Mouse (Mus musculus) CH12.LX (cell line): ENCODE data around the gene Myo18a. TPM values are rescaled to one million over a fixed set of nuclear protein-coding genes. Genes with fewer than 3 reads are reported as not detected.

Experiments
- DNase-seq: peaks from one replicate; pipeline ENCODE4 v3.0.0-alpha.2; 2013; ENCODE audit errors: extremely low read depth
- H3K27ac ChIP-seq: 2 replicates; pipeline ENCODE4 v1.5.1; 2012; ENCODE audit warnings: low read depth, mild to moderate bottlenecking, control low read depth, moderate library complexity; ENCODE audit not compliant: insufficient read depth
- H3K27me3 ChIP-seq: replicated peaks from 2 replicates; pipeline ENCODE3; 2012; ENCODE audit warnings: inconsistent platforms
- H3K36me3 ChIP-seq, 2 experiments: replicated peaks in 1 of 2; 2 replicates each; pipeline versions ENCODE3 to v1.6.1; 2012; ENCODE audit warnings: inconsistent platforms in 1 of 2, low read length in 1 of 2, mild to moderate bottlenecking in 1 of 2, mixed read lengths in 1 of 2, moderate library complexity in 1 of 2; ENCODE audit not compliant: control insufficient read depth in 1 of 2, insufficient read depth in 1 of 2
- H3K4me1 ChIP-seq, 2 experiments: 2 replicates each; pipeline ENCODE4 v1.6.1; 2012; ENCODE audit warnings: inconsistent platforms in 1 of 2, moderate library complexity in 1 of 2; ENCODE audit not compliant: insufficient read depth in 2 of 2, control insufficient read depth in 1 of 2
- H3K4me2 ChIP-seq: 2 replicates; pipeline ENCODE4 v1.6.1; 2012; ENCODE audit warnings: low read depth, mild to moderate bottlenecking, control low read depth; ENCODE audit not compliant: poor library complexity, insufficient read depth, severe bottlenecking
- H3K4me3 ChIP-seq, 3 experiments: fragments of 150-350 bp in 1 of 3; sonication (generic) in 1 of 3; replicated peaks in 1 of 3; 2 replicates each; pipeline versions ENCODE3 to v1.5.1; 2011 to 2012; ENCODE audit warnings: low read depth in 2 of 3, low read length in 2 of 3, mild to moderate bottlenecking in 2 of 3, moderate library complexity in 2 of 3, control low read depth in 1 of 3, improper control_type of control experiment in 1 of 3, inconsistent platforms in 1 of 3, mixed read lengths in 1 of 3; ENCODE audit not compliant: poor library complexity in 1 of 3
- H3K79me2 ChIP-seq: replicated peaks from 2 replicates; pipeline ENCODE4 v1.6.1; 2012; ENCODE audit warnings: mild to moderate bottlenecking, moderate library complexity; ENCODE audit not compliant: control insufficient read depth, poor library complexity, insufficient read depth, severe bottlenecking; ENCODE audit errors: extremely low read depth
- H3K9ac ChIP-seq: 2 replicates; pipeline ENCODE4 v1.6.1; 2012; ENCODE audit warnings: low read depth, mild to moderate bottlenecking, control low read depth, moderate library complexity; ENCODE audit not compliant: insufficient read depth
- H3K9me3 ChIP-seq: replicated peaks from 2 replicates; pipeline ENCODE3; 2012; ENCODE audit warnings: low read length, inconsistent platforms, mixed read lengths
- CHD1 ChIP-seq: IDR thresholded peaks from 2 replicates; pipeline ENCODE4 v1.6.1; 2012; ENCODE audit warnings: low read depth, low read length, improper control_type of control experiment, inconsistent platforms
- CHD2 ChIP-seq: IDR thresholded peaks from 2 replicates; pipeline ENCODE4 v1.6.1; 2011; ENCODE audit warnings: low read length, improper control_type of control experiment
- E2F4 ChIP-seq: IDR thresholded peaks from 2 replicates; pipeline ENCODE4 v1.6.1; 2011; ENCODE audit warnings: low read depth, low read length, improper control_type of control experiment; ENCODE audit not compliant: insufficient replicate concordance
- EP300 ChIP-seq: IDR thresholded peaks from 2 replicates; pipeline ENCODE4 v1.6.1; 2011; ENCODE audit warnings: low read length, improper control_type of control experiment
- GABPA ChIP-seq: IDR thresholded peaks from 2 replicates; pipeline ENCODE4 v1.6.1; 2012; ENCODE audit warnings: low read depth, low read length, improper control_type of control experiment, inconsistent platforms; ENCODE audit not compliant: insufficient replicate concordance
- HCFC1 ChIP-seq: IDR thresholded peaks from 2 replicates; pipeline ENCODE4 v1.6.1; 2012; ENCODE audit warnings: low read depth, mild to moderate bottlenecking, inconsistent platforms, low read length, improper control_type of control experiment
- IRF4 ChIP-seq: IDR thresholded peaks from 2 replicates; pipeline ENCODE4 v1.6.1; 2014; ENCODE audit warnings: low read depth, mild to moderate bottlenecking, inconsistent platforms, low read length, improper control_type of control experiment
- JUN ChIP-seq: IDR thresholded peaks from 2 replicates; pipeline ENCODE4 v1.6.1; 2011; ENCODE audit warnings: low read depth, mild to moderate bottlenecking, low read length, improper control_type of control experiment, moderate library complexity; ENCODE audit not compliant: insufficient read depth
- KAT2A ChIP-seq: IDR thresholded peaks from 2 replicates; pipeline ENCODE4 v1.6.1; 2012; ENCODE audit warnings: low read length, improper control_type of control experiment, inconsistent platforms; ENCODE audit not compliant: insufficient replicate concordance
- MAFK ChIP-seq: IDR thresholded peaks from 2 replicates; pipeline ENCODE4 v1.6.1; 2011; ENCODE audit warnings: low read length, improper control_type of control experiment; ENCODE audit not compliant: insufficient replicate concordance
- MAZ ChIP-seq: IDR thresholded peaks from 2 replicates; pipeline ENCODE4 v1.6.1; 2012; ENCODE audit warnings: low read depth, mild to moderate bottlenecking, inconsistent platforms, low read length, improper control_type of control experiment, moderate library complexity
- MEF2A ChIP-seq: IDR thresholded peaks from 2 replicates; pipeline ENCODE4 v1.6.1; 2014; ENCODE audit warnings: low read depth, mild to moderate bottlenecking, inconsistent platforms, low read length, improper control_type of control experiment, borderline replicate concordance
- MXI1 ChIP-seq: IDR thresholded peaks from 2 replicates; pipeline ENCODE4 v1.6.1; 2011; ENCODE audit warnings: mild to moderate bottlenecking, low read depth, low read length, improper control_type of control experiment
- MYC ChIP-seq: IDR thresholded peaks from 2 replicates; pipeline ENCODE4 v1.6.1; 2011; ENCODE audit warnings: low read depth, mild to moderate bottlenecking, improper control_type of control experiment, low read length
- NRF1 ChIP-seq: IDR thresholded peaks from 2 replicates; pipeline ENCODE4 v1.6.1; 2014; ENCODE audit warnings: low read depth, mild to moderate bottlenecking, inconsistent platforms, low read length, improper control_type of control experiment, moderate library complexity
- PAX5 ChIP-seq: IDR thresholded peaks from 2 replicates; pipeline ENCODE4 v1.6.1; 2012; ENCODE audit warnings: low read length, inconsistent platforms, mixed read lengths
- POLR2A ChIP-seq: IDR thresholded peaks from 2 replicates; pipeline ENCODE4 v1.6.1; 2011; ENCODE audit warnings: low read depth, mild to moderate bottlenecking, improper control_type of control experiment, low read length
- POLR2AphosphoS2 ChIP-seq: IDR thresholded peaks from 2 replicates; pipeline ENCODE4 v1.6.1; 2011; ENCODE audit warnings: low read depth, low read length, improper control_type of control experiment
- RAD21 ChIP-seq: IDR thresholded peaks from 2 replicates; pipeline ENCODE4 v1.6.1; 2011; ENCODE audit warnings: low read depth, mild to moderate bottlenecking, low read length, improper control_type of control experiment, moderate library complexity
- RCOR1 ChIP-seq: conservative IDR thresholded peaks from 2 replicates; pipeline ENCODE4 v1.6.1; 2012; ENCODE audit warnings: low read depth, mild to moderate bottlenecking, inconsistent platforms, low read length, improper control_type of control experiment
- SIN3A ChIP-seq: IDR thresholded peaks from 2 replicates; pipeline ENCODE4 v1.6.1; 2012; ENCODE audit warnings: low read length, improper control_type of control experiment, inconsistent platforms
- SMC3 ChIP-seq: IDR thresholded peaks from 2 replicates; pipeline ENCODE4 v1.6.1; 2011; ENCODE audit warnings: low read depth, low read length, improper control_type of control experiment
- USF1 ChIP-seq: IDR thresholded peaks from 2 replicates; pipeline ENCODE4 v1.6.1; 2014; ENCODE audit warnings: low read depth, mild to moderate bottlenecking, inconsistent platforms, low read length, improper control_type of control experiment
- USF2 ChIP-seq: conservative IDR thresholded peaks from 2 replicates; pipeline ENCODE4 v1.6.1; 2011; ENCODE audit warnings: low read depth, low read length, improper control_type of control experiment
- ZC3H11A ChIP-seq: IDR thresholded peaks from 2 replicates; pipeline ENCODE4 v1.6.1; 2012; ENCODE audit warnings: low read depth, mild to moderate bottlenecking, inconsistent platforms, low read length, improper control_type of control experiment
- ZKSCAN1 ChIP-seq: IDR thresholded peaks from 2 replicates; pipeline ENCODE4 v1.6.1; 2012; ENCODE audit warnings: low read depth, inconsistent platforms, low read length, improper control_type of control experiment, borderline replicate concordance
- ZMIZ1 ChIP-seq: IDR thresholded peaks from 2 replicates; pipeline ENCODE4 v1.6.1; 2012; ENCODE audit warnings: low read depth, mild to moderate bottlenecking, inconsistent platforms, low read length, improper control_type of control experiment
- ZNF384 ChIP-seq: IDR thresholded peaks from 2 replicates; pipeline ENCODE4 v1.6.1; 2012; ENCODE audit warnings: low read depth, low read length, improper control_type of control experiment, inconsistent platforms
- dilution Hi-C: fragments of 300-500 bp; cut with MboI; formaldehyde crosslinking; loops from 2 replicates; pipeline ENCODE4 v1.14.3; 2020; ENCODE audit warnings: low sequenced_read_pairs; ENCODE audit not compliant: extremely low pct_unique_long_range_greater_than_20kb, extremely low pct_ligation_motif_present
- in situ Hi-C: fragments of 300-500 bp; cut with MboI; formaldehyde crosslinking; loops from 3 replicates; pipeline ENCODE4 v1.14.3; 2019; ENCODE audit warnings: low sequenced_read_pairs, low pct_ligation_motif_present, low pct_unique_long_range_greater_than_20kb, mixed read lengths
- polyA plus RNA-seq: library from polyadenylated mRNA; unstranded; fragments of >175 nt; gene quantifications from 2 replicates; pipeline ENCODE4 v1.2.1, GENCODE M21; 2012; ENCODE audit warnings: low read depth; ENCODE audit not compliant: insufficient read length
- total RNA-seq, 2 experiments: library from RNA; depleted of rRNA; stranded (reverse); fragments of 300-350 nt in 1 of 2; fragments of >200 nt in 1 of 2; gene quantifications; 2 replicates each; pipeline ENCODE4 v1.2.3; 2012 to 2014

The Myo18a gene
- total and polyA plus RNA-seq, 3 experiments: 6.3 to 24.8 (median 16.8) TPM

DNA sequence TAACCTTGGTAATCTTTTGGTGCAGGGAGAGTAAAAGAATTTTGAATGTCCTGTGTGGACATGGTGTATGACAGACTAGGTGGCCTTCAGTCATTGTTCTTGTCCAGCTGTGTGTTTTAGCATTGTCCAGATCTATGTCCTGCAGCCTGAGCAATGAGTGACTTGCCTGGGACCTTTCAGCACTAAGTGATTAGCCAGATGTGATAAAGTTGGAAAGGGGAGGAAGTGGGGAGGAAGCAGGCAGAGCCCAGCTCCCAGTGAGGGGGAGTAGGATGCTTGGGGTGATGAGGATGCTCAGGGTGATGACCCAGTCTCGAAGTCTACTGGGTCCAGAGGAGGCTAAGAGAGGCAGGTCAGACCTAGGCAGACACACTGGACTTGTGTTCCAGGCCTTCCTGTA, 16.2 kb downstream of the Myo18a start:
- H3K27ac ChIP-seq: no peak overlapping the region
- no peak overlapping the region for H3K9ac ChIP-seq
- peaks cover 0 to 14% of the 10 kb centered on the region in 2 experiments for H3K36me3 ChIP-seq
- H3K4me2 ChIP-seq: no peak overlapping the region
- no peaks in the 10 kb centered on the region for H3K27me3 ChIP-seq
- peaks cover 5 to 22% of the 10 kb centered on the region in 2 experiments; a peak in 3 of 4 replicates for H3K4me1 ChIP-seq
- H3K9me3 ChIP-seq: no peaks in the 10 kb centered on the region
- in situ Hi-C loops (loop anchor here (25.0 kb wide), 1 partner anchor 667 kb away; no protein-coding TSS in a partner anchor), dilution Hi-C loops (no loop called here)
- no peak for TF ChIP-seq SMC3
- TF ChIP-seq GABPA: no peak
- TF ChIP-seq POLR2AphosphoS2: no peak
- no peak for TF ChIP-seq MEF2A
- TF ChIP-seq JUN: no peak
- TF ChIP-seq ZNF384: no peak
- TF ChIP-seq MAFK: no peak
- no peak for TF ChIP-seq USF2
- no peak for TF ChIP-seq MYC
- no peak for TF ChIP-seq HCFC1
- TF ChIP-seq ZKSCAN1: no peak
- no peak for TF ChIP-seq E2F4
- no peak for TF ChIP-seq MXI1
- no peak for TF ChIP-seq POLR2A
- no peak for TF ChIP-seq RCOR1
- no peak for TF ChIP-seq SIN3A
- TF ChIP-seq ZMIZ1: no peak
- no peak for TF ChIP-seq EP300
- TF ChIP-seq ZC3H11A: no peak
- TF ChIP-seq KAT2A: no peak
- no peaks in the 10 kb centered on the region for H3K79me2 ChIP-seq
- no peak overlapping the region for H3K4me3 ChIP-seq
- no peak for DNase-seq

DNA sequence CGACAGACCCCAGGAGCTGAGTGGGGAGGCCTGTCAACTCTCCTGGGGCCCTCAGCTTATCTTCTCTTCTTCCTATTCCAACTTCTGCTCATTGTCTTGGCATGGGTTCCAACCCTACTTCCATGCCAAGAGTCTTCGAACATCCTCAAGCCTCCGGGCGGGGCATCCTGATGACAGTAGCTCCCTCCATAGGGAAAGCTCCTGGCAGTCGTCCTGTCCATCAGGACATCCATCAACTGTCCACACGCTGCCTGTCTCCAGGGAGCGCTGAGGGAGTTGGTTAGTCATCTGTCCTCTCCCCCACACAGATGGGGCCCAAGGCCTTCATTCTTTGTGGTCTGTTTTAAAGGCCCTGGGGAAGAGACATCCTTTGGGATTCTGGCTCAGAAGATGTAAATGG, 18.0 kb downstream of the Myo18a start:
- no peak overlapping the region for H3K27ac ChIP-seq
- no peak for DNase-seq
- H3K4me2 ChIP-seq: no peak overlapping the region
- in situ Hi-C loops (loop anchor here (25.0 kb wide), 1 partner anchor 669 kb away; no protein-coding TSS in a partner anchor), dilution Hi-C loops (no loop called here)
- no peak overlapping the region for H3K4me3 ChIP-seq
- no peaks in the 10 kb centered on the region for H3K79me2 ChIP-seq
- peaks cover 7 to 28% of the 10 kb centered on the region in 2 experiments for H3K4me1 ChIP-seq
- H3K36me3 ChIP-seq: peaks cover 0 to 16% of the 10 kb centered on the region in 2 experiments
- no peaks in the 10 kb centered on the region for H3K27me3 ChIP-seq
- no peak overlapping the region for H3K9ac ChIP-seq
- no peaks in the 10 kb centered on the region for H3K9me3 ChIP-seq
- TF ChIP-seq CHD2: no peak
- no peak for TF ChIP-seq USF1
- no peak for TF ChIP-seq NRF1
- no peak for TF ChIP-seq ZKSCAN1
- no peak for TF ChIP-seq MEF2A
- no peak for TF ChIP-seq MAFK
- no peak for TF ChIP-seq EP300
- TF ChIP-seq CHD1: no peak
- TF ChIP-seq USF2: no peak
- TF ChIP-seq IRF4: no peak
- TF ChIP-seq SIN3A: no peak
- no peak for TF ChIP-seq MAZ
- no peak for TF ChIP-seq RAD21
- no peak for TF ChIP-seq PAX5
- no peak for TF ChIP-seq ZMIZ1
- no peak for TF ChIP-seq MXI1
- TF ChIP-seq, all 38 proteins: peak for 0
